Mouse (Mus musculus) monocyte, adult 5-6 weeks (primary cell): Measurements from ENCODE around the gene Esx1. TPM values are rescaled to one million over a fixed set of nuclear protein-coding genes. Genes with fewer than 3 reads are reported as not detected.

Experiments
- ATAC-seq: fragments of 153-309, 156-312 bp; replicated peaks from 2 replicates; pipeline ENCODE4 v1.8.0; 2017; ENCODE audit warnings: mild to moderate bottlenecking; ENCODE audit not compliant: low TSS enrichment, insufficient number of reproducible peaks, severe bottlenecking, poor library complexity, low FRiP score
- total RNA-seq: library from RNA; stranded (forward); fragments of 200-1000, 200-491, 200-594 nt; gene quantifications from 3 replicates; pipeline ENCODE4 v1.2.3, GENCODE M21; 2017

Esx1 gene
- total RNA-seq = not detected in 3 replicates

GRCm38 (mm10) chrX:137121718-137122117 is at the start of gene Esx1:
Gene Esx1, minus strand, starts transcription at chrX:137122083.
- ATAC-seq = no peak

- no peak for ATAC-seq
These were observed 48.1 kb upstream of the Esx1 start for GRCm38 (mm10) chrX:137170021-137170420.

- ATAC-seq = no peak
These were observed 45.8 kb upstream of the Esx1 start for GRCm38 (mm10) chrX:137167658-137168057.

- ATAC-seq = no peak
These were observed 43.7 kb upstream of the Esx1 start for GRCm38 (mm10) chrX:137165621-137166020.

- no peak for ATAC-seq
These were observed 40.8 kb upstream of the Esx1 start for GRCm38 (mm10) chrX:137162700-137163099.

- no peak for ATAC-seq
These were observed 39.1 kb upstream of the Esx1 start for GRCm38 (mm10) chrX:137160971-137161370.

GRCm38 (mm10) chrX:137149050-137149449 is 27.2 kb upstream of the Esx1 start:
- ATAC-seq = no peak

GRCm38 (mm10) chrX:137144674-137145073 is 22.8 kb upstream of the Esx1 start:
- ATAC-seq = no peak

GRCm38 (mm10) chrX:137143726-137144125 is 21.8 kb upstream of the Esx1 start:
- no peak for ATAC-seq

GRCm38 (mm10) chrX:137142546-137142945 is 20.7 kb upstream of the Esx1 start:
- ATAC-seq = no peak

- ATAC-seq = 0 out of 2 replicates have a peak, but pooled peaks have one; percentile 40
These were observed 19.8 kb upstream of the Esx1 start for GRCm38 (mm10) chrX:137141669-137142068.

- no peak for ATAC-seq
These were observed 5.7 kb upstream of the Esx1 start for GRCm38 (mm10) chrX:137127542-137127941.

GRCm38 (mm10) chrX:137119675-137120423 is 2.0 kb downstream of the Esx1 start:
- ATAC-seq = no peak

GRCm38 (mm10) chrX:137118097-137118746 is 3.7 kb downstream of the Esx1 start:
- ATAC-seq = no peak

GRCm38 (mm10) chrX:137106498-137106897 is 15.4 kb downstream of the Esx1 start:
- no peak for ATAC-seq

GRCm38 (mm10) chrX:137104531-137104930 is 17.4 kb downstream of the Esx1 start:
- no peak for ATAC-seq

Other genes starting within 250 kb of the Esx1 start
- not detected in 3 replicates for gene H2bfm, start 194.8 kb downstream of the Esx1 start, total RNA-seq
- 4.2 TPM in 1 of 3 replicates, not detected in the others for gene Tmsb15b2, start 146.6 kb downstream of the Esx1 start, total RNA-seq
- gene Tmsb15l, start 145.2 kb downstream of the Esx1 start, total RNA-seq = 3.4 to 20.1 TPM (median 12.2 TPM) in 3 replicates
- gene Tmsb15b1, start 145.2 kb downstream of the Esx1 start, total RNA-seq = 13.1 to 21.8 TPM (median 16.5 TPM) in 3 replicates
- gene Zcchc18, start 128.9 kb downstream of the Esx1 start, total RNA-seq = 1.5 to 16.1 TPM (median 3.5 TPM) in 3 replicates
- 8.0 to 25.4 TPM (median 13.1 TPM) in 3 replicates for gene Slc25a53, start 83.8 kb downstream of the Esx1 start, total RNA-seq
- gene Fam199x, start 72.5 kb downstream of the Esx1 start, total RNA-seq = 11.5 to 12.2 TPM (median 11.8 TPM) in 3 replicates